Mouse (Mus musculus) left cerebral cortex, postnatal 10 days (tissue): ENCODE results near the gene Hoxa7. TPM values are rescaled to one million over a fixed set of nuclear protein-coding genes. Genes with fewer than 3 reads are reported as not detected.

Experiments
- DNase-seq, 2 experiments: peaks; one replicate each; pipeline ENCODE4 v3.0.0; 2021 to 2022; ENCODE audit warnings: low spot score in 2 of 2, mixed read lengths in 1 of 2; ENCODE audit errors: extremely low spot score in 1 of 2
- intact Hi-C: fragments of 180-260 bp; cut with DNase I; formaldehyde crosslinking; loops from one replicate; pipeline ENCODE4 v1.15.1; 2025
- total RNA-seq, 2 experiments: library from RNA; stranded (reverse); gene quantifications; 2 replicates each; pipeline ENCODE4 v1.2.3; 2021

Gene Hoxa7
- total RNA-seq, 2 experiments from 2014 or later: not detected

DNA sequence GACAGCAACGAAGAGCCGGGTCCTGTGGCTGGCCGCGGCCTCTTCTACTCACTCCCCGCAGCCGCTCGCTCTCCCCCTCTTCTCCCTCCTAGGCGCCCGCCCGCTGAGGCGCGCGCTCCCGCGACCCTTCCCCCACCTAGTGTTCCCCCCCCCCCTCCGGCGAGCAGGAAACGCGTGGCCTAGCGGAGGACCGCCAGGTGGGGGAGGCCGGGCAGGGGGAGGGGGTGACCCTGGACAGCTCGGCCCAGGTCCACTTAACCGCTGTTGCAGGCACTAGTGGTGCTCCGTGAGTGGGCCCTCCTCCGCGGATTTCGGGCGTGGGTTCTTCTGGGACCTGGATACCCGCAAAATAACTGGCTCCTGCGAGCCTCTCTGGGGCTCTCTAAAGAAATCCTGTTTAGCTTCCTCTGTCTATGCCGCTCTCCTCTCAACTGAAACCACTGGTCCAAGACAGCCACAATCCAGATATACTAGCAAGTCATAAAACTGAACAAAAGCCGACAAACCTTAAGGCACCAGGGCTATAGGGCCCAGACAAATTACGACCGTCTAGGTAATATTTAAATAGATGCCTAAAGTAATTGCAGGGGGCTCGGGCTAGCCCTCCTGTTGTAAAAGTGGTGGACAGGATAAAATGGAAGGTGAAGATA, 9.0 kb upstream of the Hoxa7 start, which contains the start of gene Hoxa9:
Gene Hoxa9 (minus strand): TSS at position 574 of the 650 bp plus-strand sequence.
- intact Hi-C loops: no loop called here
- DNase-seq: peak in 1 of 2 experiments; percentile 15

DNA sequence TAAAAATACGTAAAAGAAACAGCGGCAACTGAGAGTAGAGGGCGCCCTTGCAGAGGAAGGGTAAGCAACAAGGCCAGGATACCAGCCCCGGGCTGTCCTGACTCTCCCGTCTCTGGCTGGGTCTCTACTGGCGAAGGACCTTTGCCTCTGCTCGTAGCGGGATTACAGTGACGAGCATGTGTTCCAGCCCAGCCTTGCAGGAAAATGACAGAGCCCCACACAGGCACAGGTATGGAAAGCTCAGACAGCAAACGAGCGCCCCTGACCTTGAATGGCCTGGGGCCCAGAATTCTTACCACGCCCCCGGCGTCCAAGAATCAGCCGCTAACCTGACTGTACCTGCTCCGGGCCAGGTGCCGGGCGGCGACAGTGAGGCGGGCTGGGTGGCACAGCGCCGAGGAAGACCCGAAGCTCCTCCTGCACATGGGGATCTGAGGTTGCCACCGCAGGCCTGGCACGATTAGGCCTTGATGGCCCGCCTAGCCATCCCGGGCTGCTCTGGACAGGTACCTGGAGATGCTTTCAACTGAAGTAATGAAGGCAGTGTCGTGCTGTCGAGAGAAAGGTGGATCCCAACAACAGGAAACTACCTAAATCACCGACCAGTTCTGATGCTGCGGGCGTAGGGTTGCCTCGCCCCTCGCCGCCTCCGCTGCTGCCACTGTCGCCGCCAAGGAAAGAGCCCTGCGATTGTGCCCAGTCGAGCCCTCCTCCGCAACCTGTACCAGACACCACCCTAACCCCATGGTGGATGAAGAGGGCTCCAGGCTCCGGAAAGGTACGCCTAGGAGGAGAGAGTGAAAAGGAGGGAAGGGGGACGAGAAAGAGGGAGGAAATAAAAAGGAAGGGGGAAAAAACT, 8.1 kb upstream of the Hoxa7 start:
- peak in 1 of 2 experiments; percentile 20 for DNase-seq
- intact Hi-C loops: loop anchor here (10.0 kb wide), 1 partner anchor 1415 kb away; no protein-coding TSS in a partner anchor

DNA sequence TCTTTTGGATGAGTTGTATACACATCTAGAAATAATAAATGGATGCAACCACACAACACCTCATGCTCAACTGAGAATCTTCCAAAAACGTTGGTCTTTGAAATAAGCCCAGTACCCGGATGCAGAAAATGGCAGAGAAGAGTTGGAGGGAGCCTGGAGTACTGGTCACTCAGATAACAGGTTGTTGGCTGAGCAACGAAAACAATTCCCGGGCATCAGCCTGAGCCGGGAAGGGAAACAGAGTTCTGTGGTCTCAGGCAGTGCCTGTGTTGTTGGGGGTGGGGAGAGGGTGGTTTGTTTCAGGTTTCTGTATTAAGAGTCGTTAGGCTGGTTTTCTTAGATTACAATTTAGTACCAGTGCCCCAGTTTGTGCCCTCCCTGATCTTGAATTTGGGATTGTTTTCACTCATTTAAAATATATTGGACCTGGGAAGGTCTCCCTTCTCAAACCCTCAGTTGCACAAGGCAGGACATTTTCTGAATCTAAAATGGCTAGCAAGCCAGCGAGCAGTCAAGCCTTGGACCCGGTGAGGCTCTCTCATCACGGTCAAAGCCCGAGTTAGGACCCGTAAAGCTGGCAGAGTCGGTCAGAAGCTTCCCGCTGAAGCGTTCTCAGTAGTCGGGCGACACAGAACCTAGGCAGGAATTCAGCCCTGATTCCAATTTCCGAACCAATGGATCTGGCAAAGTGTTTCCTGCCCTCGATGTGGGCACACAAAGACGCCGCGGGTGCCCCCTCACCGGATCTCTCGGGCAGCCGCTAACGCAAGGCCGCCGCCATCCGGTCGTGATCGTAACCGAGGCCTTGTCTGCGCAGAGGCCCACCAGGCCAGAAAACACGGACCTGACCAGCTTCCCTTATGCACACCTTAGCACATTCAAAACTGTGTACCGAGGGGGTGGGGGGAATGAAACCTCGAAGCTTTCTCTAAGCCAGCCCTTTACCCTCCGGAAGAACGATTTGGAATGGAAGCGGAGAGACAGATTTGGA, 7.1 kb upstream of the Hoxa7 start:
- intact Hi-C loops: loop anchor here (10.0 kb wide), 1 partner anchor 1414 kb away; no protein-coding TSS in a partner anchor
- DNase-seq: peak in 1 of 2 experiments; percentile 17

DNA sequence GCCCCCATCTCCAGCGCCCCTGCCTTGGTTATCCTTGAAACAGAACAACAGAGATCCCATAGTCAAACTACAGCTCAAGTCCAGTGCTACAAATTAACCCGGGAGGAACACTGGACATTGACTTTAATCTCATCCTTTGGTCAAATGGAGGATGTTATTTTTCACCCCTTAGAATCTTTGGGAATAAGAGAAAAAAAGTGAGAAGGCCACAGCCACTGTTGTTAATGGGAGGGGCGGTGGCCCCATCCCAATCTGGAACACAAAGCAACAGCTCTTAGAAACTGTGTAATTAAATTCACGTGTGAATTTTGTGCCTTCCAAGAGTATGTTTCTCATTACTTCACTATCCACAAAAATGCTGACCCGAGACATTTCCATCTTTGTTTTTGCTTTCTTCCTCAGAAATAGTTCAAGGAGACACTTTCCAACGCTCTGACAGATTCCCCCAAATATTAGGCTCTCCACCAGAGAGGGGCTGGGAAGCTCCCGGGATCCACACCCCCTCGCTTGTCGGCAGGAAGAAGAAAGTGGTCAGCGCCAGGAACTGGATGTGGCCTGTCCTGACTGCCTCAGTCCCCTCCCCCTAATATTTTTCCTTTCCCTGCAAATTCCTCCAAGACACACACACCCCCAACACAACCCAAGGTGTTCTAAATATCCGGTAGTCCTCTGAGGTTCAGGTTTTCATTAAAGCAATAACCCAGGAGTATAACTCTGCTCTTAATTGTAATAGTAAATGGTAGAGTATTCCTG, 6.0 kb upstream of the Hoxa7 start:
- DNase-seq: peak in 1 of 2 experiments; percentile 4
- intact Hi-C loops: loop anchor here (10.0 kb wide), 1 partner anchor 1413 kb away; no protein-coding TSS in a partner anchor

DNA sequence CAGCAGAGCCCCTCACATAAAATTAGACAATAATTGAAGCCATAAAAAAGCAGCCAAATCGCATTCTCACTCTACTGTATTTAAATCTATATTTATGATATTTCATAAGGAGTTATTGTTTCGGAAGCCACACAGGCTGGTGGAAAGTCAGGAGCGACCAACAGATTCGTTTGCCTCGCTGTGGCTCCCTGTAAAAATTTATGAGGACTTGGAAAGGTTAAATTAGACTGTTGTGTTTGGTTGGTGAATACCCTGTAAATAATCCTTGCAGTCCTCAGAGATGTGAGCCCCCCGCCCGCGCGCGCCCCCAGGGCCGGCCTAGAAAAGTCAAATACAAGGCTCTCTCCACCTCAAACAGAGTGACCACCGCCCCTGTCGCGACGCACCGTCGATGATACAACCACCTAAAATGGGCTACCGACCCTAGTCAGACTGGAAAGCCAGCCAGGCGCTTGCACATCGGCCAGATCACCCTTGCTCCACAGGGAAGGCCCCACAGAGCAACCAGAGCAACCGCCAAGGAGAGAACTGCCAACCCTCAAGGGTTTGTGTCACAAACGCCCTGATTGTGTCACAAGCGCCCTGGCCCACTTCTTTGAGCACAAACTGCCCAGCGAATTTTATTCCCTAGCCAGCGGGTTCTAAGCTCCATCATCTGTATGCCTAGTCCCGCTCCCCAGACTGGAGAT, 5.1 kb upstream of the Hoxa7 start:
- intact Hi-C loops: loop anchor here (10.0 kb wide), 1 partner anchor 1412 kb away; no protein-coding TSS in a partner anchor

DNA sequence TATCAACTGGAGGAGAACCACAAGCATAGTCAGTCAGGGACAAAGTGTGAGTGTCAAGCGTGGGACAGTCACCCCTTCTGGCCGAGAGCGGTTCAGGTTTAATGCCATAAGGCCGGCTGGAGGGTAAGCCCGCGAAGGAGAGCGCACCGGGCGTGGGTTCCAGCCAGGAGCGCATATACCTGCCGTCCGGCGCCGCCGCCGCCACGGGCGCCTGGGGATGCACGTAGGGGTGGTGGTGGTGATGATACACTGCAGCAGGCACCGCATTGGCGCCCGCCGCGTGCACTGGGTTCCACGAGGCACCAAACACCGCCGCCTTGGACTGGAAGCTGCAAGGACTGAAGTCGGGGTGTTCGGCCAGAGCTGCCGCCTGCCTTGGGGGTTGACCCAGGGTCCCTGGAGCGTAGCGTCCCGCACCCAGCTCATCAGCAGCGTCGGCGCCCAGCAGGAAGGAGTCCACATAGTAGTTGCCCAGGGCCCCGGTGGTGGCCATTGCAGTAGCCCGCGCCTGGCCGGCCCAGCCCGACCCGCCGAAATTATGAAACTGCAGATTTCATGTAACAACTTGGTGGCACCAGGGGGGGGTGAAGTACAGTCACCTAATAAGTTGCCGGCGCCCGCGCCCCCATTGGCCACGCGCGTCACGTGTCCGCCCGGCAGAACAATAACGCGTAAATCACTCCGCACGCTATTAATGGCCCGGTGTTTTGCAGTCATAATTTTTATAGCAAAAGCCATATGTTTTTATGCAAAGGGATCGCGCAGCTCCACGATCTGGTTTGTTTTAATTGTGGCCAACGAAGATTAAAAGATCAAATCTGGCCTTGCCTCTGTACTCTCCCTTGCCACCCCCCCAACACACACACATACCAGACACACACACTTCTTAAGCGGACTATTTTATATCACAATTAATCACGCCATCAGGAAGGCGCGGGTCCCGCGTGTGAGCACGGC, 4.2 kb upstream of the Hoxa7 start:
- intact Hi-C loops: loop anchor here (10.0 kb wide), 1 partner anchor 1411 kb away; no protein-coding TSS in a partner anchor

More for the DNA sequence above, 5.1 kb upstream of the Hoxa7 start:
- peak in 1 of 2 experiments; percentile 14 for DNase-seq

DNA sequence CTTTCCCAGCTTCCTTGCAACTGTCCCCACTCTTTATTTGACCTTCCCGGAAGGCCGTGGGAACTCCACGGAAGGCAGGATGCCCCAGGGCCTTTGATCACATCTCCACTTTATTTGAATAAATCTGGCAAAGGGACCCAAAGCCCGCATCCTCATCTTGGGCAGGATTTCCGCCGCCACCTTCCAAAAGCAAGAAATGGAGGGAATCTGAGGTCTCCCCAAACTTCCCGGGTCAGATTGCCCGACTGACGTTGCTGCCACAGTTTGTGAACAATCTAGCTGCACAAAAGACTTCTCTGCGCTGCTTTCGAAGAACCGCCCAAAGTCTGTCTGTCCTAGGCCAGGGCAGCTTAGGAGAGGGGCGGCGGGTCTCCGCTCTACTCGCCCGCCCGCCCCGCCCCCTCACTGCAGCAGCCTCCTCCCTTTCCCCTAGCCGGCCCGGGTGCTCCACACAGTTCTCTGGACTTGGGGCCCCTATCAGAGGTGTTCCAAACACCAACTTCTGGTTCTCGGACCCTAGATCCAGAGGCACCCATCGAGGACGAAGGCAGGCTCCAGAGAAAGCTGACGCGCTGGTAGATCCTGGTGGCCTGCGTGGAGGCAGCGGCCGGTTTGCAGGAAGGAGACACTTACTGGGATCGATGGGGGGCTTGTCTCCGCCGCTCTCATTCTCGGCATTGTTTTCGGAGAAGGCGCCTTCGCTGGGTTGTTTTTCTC, 3.4 kb upstream of the Hoxa7 start:
- intact Hi-C loops: loop anchor here (5.0 to 10.0 kb wide), 2 partner anchors 353 to 1410 kb away; no protein-coding TSS in a partner anchor

More for the DNA sequence above, 4.2 kb upstream of the Hoxa7 start:
- DNase-seq: peak in 1 of 2 experiments; percentile 22

DNA sequence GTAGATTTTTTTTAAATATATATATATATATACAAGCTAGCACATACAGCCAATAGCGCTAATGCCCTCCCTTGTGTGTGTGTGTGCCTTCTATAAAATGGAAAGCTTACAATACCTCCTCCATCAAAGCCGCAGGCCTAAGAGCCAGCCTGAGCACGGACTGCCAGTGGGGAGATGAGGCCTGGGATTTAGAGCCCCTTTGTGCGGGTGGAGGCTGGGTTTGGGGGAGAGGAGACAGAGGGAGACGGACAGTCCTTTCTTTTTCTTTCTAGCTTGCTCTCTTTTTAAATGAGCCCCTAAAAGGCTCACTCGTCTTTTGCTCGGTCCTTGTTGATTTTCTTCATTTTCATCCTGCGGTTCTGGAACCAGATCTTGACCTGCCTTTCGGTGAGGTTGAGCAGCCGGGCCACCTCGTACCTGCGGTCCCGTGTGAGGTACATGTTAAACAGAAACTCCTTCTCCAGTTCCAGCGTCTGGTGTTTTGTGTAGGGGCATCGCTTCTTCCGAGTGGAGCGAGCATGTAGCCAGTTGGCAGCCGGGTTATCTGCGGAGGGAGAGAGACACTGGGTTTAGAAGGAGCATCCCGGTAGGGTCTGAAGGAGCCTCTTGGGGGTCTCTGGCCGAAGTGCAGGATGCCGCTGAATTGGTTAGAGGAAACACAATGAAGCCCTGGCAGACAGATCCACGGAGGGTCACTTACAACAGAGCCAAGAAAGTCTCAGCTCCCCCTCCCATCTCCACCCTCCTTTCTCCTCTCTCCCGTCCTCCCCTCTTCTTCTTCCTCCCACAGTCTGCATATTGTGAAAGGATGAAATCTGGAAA, 2.5 kb upstream of the Hoxa7 start:
- intact Hi-C loops: loop anchor here (5.0 to 10.0 kb wide), 2 partner anchors 352 to 1409 kb away; no protein-coding TSS in a partner anchor
- DNase-seq: no peak

More for the DNA sequence above, 3.4 kb upstream of the Hoxa7 start:
- DNase-seq: peak in 1 of 2 experiments; percentile 7

DNA sequence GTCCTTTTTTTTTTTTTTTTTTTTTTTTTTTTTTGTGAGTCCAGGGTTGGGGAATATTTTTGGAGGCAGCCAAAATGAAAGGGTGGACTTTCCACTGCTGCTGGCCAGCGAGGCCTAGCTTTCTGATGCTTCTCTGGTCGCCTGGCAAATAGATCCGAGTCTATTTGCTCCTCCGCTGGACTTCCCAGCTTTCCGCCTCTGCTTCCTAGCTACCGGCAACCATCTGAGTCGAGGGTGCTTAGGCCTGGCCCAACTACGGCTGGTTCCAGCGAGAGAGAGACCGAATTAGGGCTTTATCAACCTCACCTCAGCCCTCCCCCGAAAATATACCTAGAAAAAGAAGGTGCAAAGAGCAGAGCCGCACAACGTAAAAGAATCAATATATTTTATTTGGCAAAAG, 1.1 kb upstream of the Hoxa7 start:
- no peak for DNase-seq
- intact Hi-C loops: loop anchor here (5.0 to 10.0 kb wide), 2 partner anchors 350 to 1408 kb away; no protein-coding TSS in a partner anchor

DNA sequence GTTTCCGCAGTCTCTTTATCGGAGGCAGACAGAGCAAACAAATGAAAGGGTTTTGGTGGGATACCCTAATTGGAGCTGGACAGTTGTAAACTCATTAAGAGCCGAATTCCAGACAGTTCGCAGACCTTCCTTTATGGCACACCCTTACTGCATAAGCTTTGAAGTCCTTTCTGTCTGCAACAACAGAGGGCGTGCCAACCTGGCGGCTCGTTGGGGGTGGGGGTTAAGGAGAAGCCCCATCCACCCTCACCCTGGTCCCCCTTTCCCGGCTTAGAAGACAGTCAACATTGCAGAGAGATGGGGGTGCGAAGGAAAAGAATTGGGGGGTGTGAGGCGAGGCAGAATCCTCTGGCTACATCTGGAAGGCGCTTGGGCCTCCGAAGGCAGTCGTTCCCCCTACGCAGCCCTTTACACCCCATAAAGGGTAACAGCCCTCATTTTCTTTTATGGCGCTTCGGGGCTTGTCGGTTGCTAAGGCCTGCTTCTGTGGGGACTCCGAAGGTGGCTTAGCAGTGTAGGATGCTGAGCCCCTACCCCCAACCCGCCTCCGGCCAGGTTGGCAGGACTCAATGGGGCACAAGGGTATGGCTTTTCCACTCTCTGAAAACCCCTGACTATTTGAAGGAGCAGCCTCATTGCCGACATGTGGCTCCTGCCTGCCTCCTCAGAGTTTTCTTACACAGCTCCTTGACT, 485 bp upstream of the Hoxa7 start:
- no peak for DNase-seq
- intact Hi-C loops: loop anchor here (2.0 to 10.0 kb wide), 3 partner anchors 350 to 1407 kb away; no protein-coding TSS in a partner anchor

DNA sequence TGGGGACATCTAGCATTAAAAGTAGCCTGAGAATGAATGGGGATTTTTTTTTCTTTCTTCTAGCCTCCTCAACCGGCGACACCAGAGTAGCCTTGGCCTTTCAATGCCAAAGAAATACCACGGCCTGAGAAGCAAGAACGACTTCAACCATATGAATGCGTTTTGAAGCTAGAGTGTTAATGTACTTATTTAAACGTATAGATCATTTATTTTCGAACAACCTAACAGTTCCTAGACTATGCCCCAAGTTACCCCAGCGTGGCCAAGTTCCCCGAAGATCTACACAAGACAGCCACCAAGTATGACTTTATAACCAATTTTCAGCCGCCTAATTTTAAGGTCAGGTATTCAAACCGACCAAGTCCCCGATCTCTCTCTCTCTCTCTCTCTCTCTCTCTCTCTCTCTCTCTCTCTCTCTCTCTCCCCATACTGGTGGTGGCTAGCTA, 766 bp downstream of the Hoxa7 start:
- DNase-seq: no peak
- intact Hi-C loops: loop anchor here (2.0 to 10.0 kb wide), 3 partner anchors 349 to 1406 kb away; no protein-coding TSS in a partner anchor

DNA sequence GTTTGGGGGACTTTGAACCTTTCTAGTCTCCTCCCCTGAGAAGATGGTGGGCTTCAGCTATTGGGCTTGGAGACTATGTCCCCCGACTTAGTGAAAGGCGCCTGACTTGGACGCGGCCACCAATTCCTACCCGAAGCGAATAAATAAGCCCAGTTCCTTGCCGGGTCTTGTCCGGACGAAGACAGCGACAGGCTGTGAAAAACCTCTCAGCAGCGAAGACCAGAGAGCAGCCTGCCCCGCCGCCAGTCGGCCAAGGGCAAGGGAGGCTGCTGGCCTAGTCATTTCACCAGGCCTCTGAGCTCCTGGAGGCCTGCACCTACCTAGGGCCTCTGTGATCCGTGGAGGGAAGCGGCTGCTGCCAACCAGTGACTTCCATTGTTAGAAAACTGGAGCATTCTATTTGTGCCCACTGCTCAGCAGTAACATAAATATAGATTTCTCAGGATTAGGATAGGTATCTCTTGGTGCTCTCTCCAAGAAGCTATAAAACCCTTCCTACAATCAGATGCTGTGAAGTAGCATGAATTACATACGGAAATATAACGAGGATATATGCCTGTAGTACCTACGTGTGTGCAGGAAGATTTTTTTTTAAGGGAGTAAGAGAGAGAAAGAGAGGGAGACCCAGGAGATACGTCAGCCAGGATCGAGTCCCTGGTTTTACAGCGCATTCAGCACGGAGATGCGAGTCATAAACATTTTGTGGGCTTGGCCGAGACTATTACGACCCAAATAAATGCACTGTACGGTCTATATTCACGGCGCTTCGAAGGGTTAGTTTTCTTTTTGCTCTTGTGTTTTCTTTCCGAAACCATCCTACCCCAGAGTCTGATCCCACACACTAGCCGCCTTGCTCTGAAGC, 1.4 kb downstream of the Hoxa7 start:
- DNase-seq: no peak
- intact Hi-C loops: loop anchor here (2.0 to 10.0 kb wide), 3 partner anchors 348 to 1405 kb away; no protein-coding TSS in a partner anchor
